Mouse (Mus musculus) adrenal gland (tissue): Measurements from ENCODE around the gene A030003K21Rik.
"Not testable (repeated sequence)": the region's sequence is repeated elsewhere in the genome, so short reads cannot be mapped to it uniquely, and the experiment has no call there.

Experiments used
- intact Hi-C: fragments of 180-260 bp; cut with DNase I; formaldehyde crosslinking; loops from one replicate; pipeline ENCODE4 v1.15.1; 2025
- long read RNA-seq, 2 experiments: library from polyadenylated mRNA; unstranded; transcript quantifications; one replicate each; pipeline ENCODE4 v2.0.0; 2020; ENCODE audit warnings: borderline replicate concordance in 1 of 2; ENCODE audit not compliant: insufficient replicate concordance in 1 of 2

Gene A030003K21Rik
- long read RNA-seq, experiment 1, result 0 reads
- long read RNA-seq, experiment 2, result 0 reads

- intact Hi-C loops, result not testable (repeated sequence)
These were observed at the start of gene A030003K21Rik for GRCm38 (mm10) chr1:82943295-82943694. TSS of gene A030003K21Rik (minus strand) at chr1:82943388.

GRCm38 (mm10) chr1:82992093-82992492 lies 48.9 kb upstream of the A030003K21Rik start:
- intact Hi-C loops, result no loop called here

GRCm38 (mm10) chr1:82991596-82991995 lies 48.4 kb upstream of the A030003K21Rik start:
- intact Hi-C loops, result no loop called here

GRCm38 (mm10) chr1:82991062-82991461 lies 47.9 kb upstream of the A030003K21Rik start:
- intact Hi-C loops, result no loop called here

GRCm38 (mm10) chr1:82987530-82988198 lies 44.5 kb upstream of the A030003K21Rik start:
- intact Hi-C loops, result loop anchor here (1.0 to 5.0 kb wide), 2 partner anchors 80 to 201 kb away; no protein-coding TSS in a partner anchor

- intact Hi-C loops, result loop anchor here (5.0 kb wide), 1 partner anchor 79 kb away; no protein-coding TSS in a partner anchor
These were observed 43.5 kb upstream of the A030003K21Rik start for GRCm38 (mm10) chr1:82986738-82987137.

- intact Hi-C loops, result loop anchor here (10.0 kb wide), 1 partner anchor 423 kb away; no protein-coding TSS in a partner anchor
These were observed 34.7 kb upstream of the A030003K21Rik start for GRCm38 (mm10) chr1:82977840-82978239.

- intact Hi-C loops, result loop anchor here (10.0 kb wide), 1 partner anchor 421 kb away; no protein-coding TSS in a partner anchor
These were observed 32.6 kb upstream of the A030003K21Rik start for GRCm38 (mm10) chr1:82975750-82976149.

GRCm38 (mm10) chr1:82974342-82974741 lies 31.2 kb upstream of the A030003K21Rik start:
- intact Hi-C loops, result loop anchor here (5.0 to 10.0 kb wide), 2 partner anchors 187 to 420 kb away; no protein-coding TSS in a partner anchor

GRCm38 (mm10) chr1:82973901-82974300 lies 30.7 kb upstream of the A030003K21Rik start:
- intact Hi-C loops, result loop anchor here (5.0 to 10.0 kb wide), 2 partner anchors 187 to 419 kb away; no protein-coding TSS in a partner anchor

GRCm38 (mm10) chr1:82973244-82973643 lies 30.1 kb upstream of the A030003K21Rik start:
- intact Hi-C loops, result loop anchor here (5.0 to 10.0 kb wide), 2 partner anchors 186 to 418 kb away; no protein-coding TSS in a partner anchor

- intact Hi-C loops, result loop anchor here (5.0 to 10.0 kb wide), 2 partner anchors 185 to 417 kb away; no protein-coding TSS in a partner anchor
These were observed 28.9 kb upstream of the A030003K21Rik start for GRCm38 (mm10) chr1:82972046-82972445.

GRCm38 (mm10) chr1:82966413-82966812 lies 23.2 kb upstream of the A030003K21Rik start:
- intact Hi-C loops, result no loop called here

- intact Hi-C loops, result no loop called here
These were observed 16.7 kb upstream of the A030003K21Rik start, which contains the start of gene Gm47955 for GRCm38 (mm10) chr1:82959870-82960385. TSS of gene Gm47955 (plus strand) at chr1:82960286.

- intact Hi-C loops, result not testable (repeated sequence)
These were observed 12.7 kb upstream of the A030003K21Rik start, which contains the start of gene Gm7544 for GRCm38 (mm10) chr1:82955913-82956312. TSS of gene Gm7544 (minus strand) at chr1:82956013.

- intact Hi-C loops, result no loop called here
These were observed 5.4 kb upstream of the A030003K21Rik start for GRCm38 (mm10) chr1:82948601-82949000.

- intact Hi-C loops, result not testable (repeated sequence)
These were observed 2.8 kb upstream of the A030003K21Rik start for GRCm38 (mm10) chr1:82946029-82946428.

- intact Hi-C loops, result not testable (repeated sequence)
These were observed 683 bp downstream of the A030003K21Rik start for GRCm38 (mm10) chr1:82942505-82942904.

GRCm38 (mm10) chr1:82938666-82939065 lies 4.5 kb downstream of the A030003K21Rik start:
- intact Hi-C loops, result no loop called here

GRCm38 (mm10) chr1:82931326-82931725 lies 11.9 kb downstream of the A030003K21Rik start, which contains the start of gene Gm6217:
TSS of gene Gm6217 (minus strand) at chr1:82931399.
- intact Hi-C loops, result not testable (repeated sequence)

GRCm38 (mm10) chr1:82930558-82930957 lies 12.6 kb downstream of the A030003K21Rik start:
- intact Hi-C loops, result not testable (repeated sequence)

GRCm38 (mm10) chr1:82924650-82925049 lies 18.5 kb downstream of the A030003K21Rik start, which contains the start of gene A030014E15Rik:
TSS of gene A030014E15Rik (plus strand) at chr1:82924917.
- intact Hi-C loops, result no loop called here
